Comparison of ENCODE assay signal across 21 mouse cellular contexts in genomic region chr12:4624201-4624600, GRCm38 (mm10). TPM values are rescaled to one million over a fixed set of nuclear protein-coding genes. Genes with fewer than 3 reads are reported as not detected.
DNase-seq lines count a peak whose midpoint lies in the region; ATAC-seq lines count a peak whose summit lies in the region.
"Had no signal": no experiment of that assay in that cellular context is flagged by ENCODE, and none has a peak within 500 bp of the region (broad histone marks: within the 10 kb centered on the region; RNA-seq: fewer than 3 reads in every experiment).

No protein-coding gene starts in this region.

- ATAC-seq in CD4-positive, CD25-positive, alpha-beta regulatory T cell, adult 4 months: peak; percentile 65
- ATAC-seq: activated CD4-positive, CD25-positive, alpha-beta regulatory T cell, adult 4 months; forebrain, embryonic 13.5 days; intestine, embryonic 15.5 days had no signal

- DNase-seq in cerebellum, postnatal 10 days: peak; percentile 34 to 45
- no peak for DNase-seq in cerebellum, adult 11-12 months
- DNase-seq in cerebellum, postnatal 25 days: peak; percentile 8 to 40
- DNase-seq in thymus, postnatal 0 days (ENCODE audit: low spot score): peak; percentile 30
- no peak for DNase-seq in urinary bladder, postnatal 4 days (ENCODE audit: low spot score in 2 of 2)
- DNase-seq in lung, postnatal 36 days: no peak
- DNase-seq in spleen, adult 18-20 months: no peak
- DNase-seq: gastrocnemius, postnatal 25 days; lung, embryonic 14.5 days; right cerebral cortex, postnatal 14 days had no signal

RNA-seq across cellular contexts. Expression of gene Gm3625, which starts 31.5 kb away (rescaled TPM):
- polyA plus RNA-seq in CD4-positive, CD25-positive, alpha-beta regulatory T cell, adult 4 months (2017; shearing (Covaris generic)): not detected
- not detected in 2 replicates for polyA plus RNA-seq in thymus, postnatal 0 days (2015; fragmentation: Nextera tagmentation; extraction: Ambion mirVana)
- polyA plus RNA-seq: activated CD4-positive, CD25-positive, alpha-beta regulatory T cell, adult 4 months; embryonic facial prominence, embryonic 10.5 days; forebrain, embryonic 13.5 days; heart, embryonic 16.5 days; hindbrain, embryonic 12.5 days; intestine, embryonic 15.5 days; kidney, embryonic 15.5 days; limb, embryonic 10.5 days; liver, embryonic 11.5 days; lung, embryonic 14.5 days; neural tube, embryonic 12.5 days had no signal

RNA-seq across cellular contexts. Expression of gene Itsn2, which starts 31.8 kb away (rescaled TPM):
- polyA plus RNA-seq in CD4-positive, CD25-positive, alpha-beta regulatory T cell, adult 4 months (2017; shearing (Covaris generic)): 10 to 100 TPM; 57.4 to 59.2 TPM
- 47.9 and 53.0 TPM in 2 replicates for polyA plus RNA-seq in thymus, postnatal 0 days (2015; fragmentation: Nextera tagmentation; extraction: Ambion mirVana)

Comparison
In these comparisons a context has a peak if more than half of its experiments do, and no peak if none do; other contexts are left out.
1. DNase-seq: peak in cerebellum, postnatal 10 days (2 of 2), cerebellum, postnatal 25 days (2 of 2) and thymus, postnatal 0 days (single experiment); none in cerebellum, adult 11-12 months (single experiment), urinary bladder, postnatal 4 days (0 of 2), lung, postnatal 36 days (single experiment) and spleen, adult 18-20 months (0 of 2).